Mouse (Mus musculus) cerebellum, adult 2 months (tissue): ENCODE results near the gene Ace3.

ENCODE experiments used
- CTCF ChIP-seq: fragments of 200-500 bp; IDR thresholded peaks from 2 replicates; pipeline ENCODE4 v1.5.1; 2011; ENCODE audit warnings: low read depth, mild to moderate bottlenecking, control low read depth, low read length, moderate library complexity, borderline replicate concordance; ENCODE audit not compliant: insufficient read depth
- POLR2A ChIP-seq: fragments of 200-500 bp; IDR thresholded peaks from 2 replicates; pipeline ENCODE4 v1.6.1; 2011; ENCODE audit warnings: low read length, control low read depth, borderline replicate concordance; ENCODE audit not compliant: insufficient read depth

GRCm38 (mm10) chr11:105987446-105987845, 7.0 kb upstream of the Ace3 start:
- TF ChIP-seq CTCF (no peak), POLR2A (no peak)
